Mouse (Mus musculus) midbrain, embryonic 10.5 days (tissue): ENCODE measurements around the gene Cmtr2. TPM values are rescaled to one million over a fixed set of nuclear protein-coding genes. Genes with fewer than 3 reads are reported as not detected.

Experiments used
- DNase-seq: peaks from one replicate; pipeline ENCODE4 v3.0.0-alpha.2; 2017; ENCODE audit warnings: low spot score
- H3K27ac ChIP-seq: fragments of 300-500 bp; sonication (generic); replicated peaks from 2 replicates; pipeline ENCODE4 v1.5.1; 2016; ENCODE audit warnings: mild to moderate bottlenecking
- H3K27me3 ChIP-seq: fragments of 300-500 bp; sonication (generic); 2 replicates; pipeline ENCODE4 v1.6.1; 2016; ENCODE audit warnings: low read depth, mild to moderate bottlenecking; ENCODE audit not compliant: poor library complexity, severe bottlenecking
- H3K36me3 ChIP-seq: fragments of 300-500 bp; sonication (generic); 2 replicates; pipeline ENCODE4 v1.6.1; 2016; ENCODE audit warnings: mild to moderate bottlenecking, moderate library complexity
- H3K4me1 ChIP-seq: fragments of 300-500 bp; sonication (generic); 2 replicates; pipeline ENCODE4 v1.6.1; 2016
- H3K4me3 ChIP-seq: fragments of 300-500 bp; sonication (generic); 2 replicates; pipeline ENCODE4 v1.5.1; 2016; ENCODE audit warnings: mild to moderate bottlenecking, moderate library complexity
- H3K9me3 ChIP-seq: fragments of 300-500 bp; sonication (generic); replicated peaks from 2 replicates; pipeline ENCODE4 v1.6.1; 2016; ENCODE audit warnings: mild to moderate bottlenecking
- WGBS: fragments of 180-500 bp; shearing (Covaris S2); methylation state at CpG from one replicate; pipeline ENCODE4 v1.1.7; 2016; 5-methylcytosine and 5-hydroxymethylcytosine counted together
- polyA plus RNA-seq: library from polyadenylated mRNA; unstranded; fragments of >200 nt; fragmentation: Nextera tagmentation; extraction: Ambion mirVana; gene quantifications from 2 replicates; pipeline ENCODE4 v1.2.1, GENCODE M21; 2016

The Cmtr2 gene
- polyA plus RNA-seq, 1 experiment from 2014 or later = 12.4 TPM

DNA sequence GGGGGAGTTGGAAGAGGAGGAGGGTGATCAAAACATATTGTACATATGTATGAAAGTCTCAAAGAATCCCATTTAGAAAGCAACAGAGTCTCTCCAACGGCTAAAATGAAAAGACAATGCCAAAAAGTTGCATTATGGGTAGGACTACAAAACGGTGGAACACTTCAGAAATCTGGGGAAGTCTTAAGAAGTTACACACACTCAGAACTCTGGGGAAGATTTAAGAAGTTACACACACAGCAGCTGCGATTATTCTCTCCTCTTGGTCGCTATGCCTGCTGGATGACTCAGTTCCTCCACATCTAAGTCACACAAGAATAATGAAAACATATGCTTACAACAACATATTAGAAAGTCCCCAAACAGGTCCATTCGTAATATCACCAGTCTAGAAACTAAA, 788 bp downstream of the Cmtr2 start:
- Histone ChIP-seq H3K9me3 (no peaks in the 10 kb centered on the region), H3K36me3 (peaks cover 12% of the 10 kb centered on the region), H3K27ac (no peak overlapping the region), H3K4me1 (peaks cover 22% of the 10 kb centered on the region), H3K4me3 (no peak overlapping the region), H3K27me3 (no peaks in the 10 kb centered on the region)
- WGBS = 83% methylated on average over 5 of the region's 5 CpGs
- no peak for DNase-seq

DNA sequence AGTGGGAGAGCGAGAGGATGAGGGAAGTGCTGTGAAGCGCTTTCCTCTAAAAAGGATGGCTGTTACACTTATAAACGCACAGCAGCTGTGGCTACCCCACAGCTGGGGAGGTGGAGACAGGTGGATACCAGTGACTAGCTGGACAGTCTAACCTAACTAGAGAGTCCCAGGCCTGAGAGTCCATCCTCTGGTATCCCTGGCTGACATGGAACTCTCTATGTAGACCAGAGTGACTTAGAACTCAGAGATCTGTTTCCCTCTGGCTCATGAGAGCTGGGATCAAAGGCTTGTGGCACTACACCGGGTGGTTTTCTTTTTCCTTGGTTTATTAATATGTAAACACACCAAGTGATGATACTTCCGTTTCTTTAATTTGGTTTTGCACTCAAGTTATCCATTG, 1.7 kb downstream of the Cmtr2 start:
- Histone ChIP-seq H3K36me3 (peaks cover 22% of the 10 kb centered on the region), H3K4me1 (peaks cover 22% of the 10 kb centered on the region), H3K27me3 (no peaks in the 10 kb centered on the region), H3K4me3 (peak overlapping the region; percentile 71), H3K9me3 (no peaks in the 10 kb centered on the region), H3K27ac (peak overlapping the region; percentile 83)
- WGBS = 31% methylated on average over 5 of the region's 5 CpGs
- peak; percentile 13 for DNase-seq

- Histone ChIP-seq H3K27me3 (no peaks in the 10 kb centered on the region), H3K4me1 (peaks cover 22% of the 10 kb centered on the region), H3K27ac (peak overlapping the region; percentile 83), H3K9me3 (no peaks in the 10 kb centered on the region), H3K4me3 (peak overlapping the region; percentile 71), H3K36me3 (peaks cover 27% of the 10 kb centered on the region)
- under 1% methylated on average over 43 of the region's 43 CpGs for WGBS
- peak; percentile 100 for DNase-seq
Measured at GRCm38 (mm10) chr8:110217681-110218131, 2.2 kb downstream of the Cmtr2 start.

DNA sequence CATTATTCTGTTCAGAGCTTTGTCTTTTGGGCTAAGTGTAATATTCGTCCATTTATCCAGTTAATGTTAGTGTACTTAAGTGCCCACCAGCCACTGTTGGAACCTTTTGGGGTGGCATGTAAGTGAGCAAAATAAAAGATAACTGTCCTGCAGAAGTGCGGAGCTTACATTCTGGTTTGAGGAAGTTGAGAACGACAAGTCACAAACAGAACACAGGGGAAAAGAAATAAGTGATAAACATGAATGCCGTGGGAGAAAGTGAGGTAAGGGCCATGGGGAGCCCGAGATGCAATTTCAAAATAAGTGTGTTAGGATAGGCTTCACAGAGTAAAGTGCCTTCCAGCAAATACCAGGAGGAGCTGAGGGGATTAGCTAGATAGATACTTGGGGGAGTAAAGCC, 3.0 kb downstream of the Cmtr2 start:
- Histone ChIP-seq H3K36me3 (peaks cover 35% of the 10 kb centered on the region), H3K4me1 (peaks cover 22% of the 10 kb centered on the region), H3K4me3 (peak overlapping the region; percentile 71), H3K9me3 (no peaks in the 10 kb centered on the region), H3K27me3 (no peaks in the 10 kb centered on the region), H3K27ac (no peak overlapping the region)
- DNase-seq = no peak
- 76% methylated on average over 5 of the region's 5 CpGs for WGBS

- peaks cover 22% of the 10 kb centered on the region for H3K4me1 ChIP-seq
- H3K27me3 ChIP-seq = no peaks in the 10 kb centered on the region
- no peak overlapping the region for H3K27ac ChIP-seq
- WGBS = 95% methylated on average over 14 of the region's 14 CpGs
- 0 out of 2 replicates have a peak, but pooled peaks cover 3% of the 10 kb centered on the region for H3K9me3 ChIP-seq
- DNase-seq = no peak
- no peak overlapping the region for H3K4me3 ChIP-seq
- H3K36me3 ChIP-seq = peaks cover 55% of the 10 kb centered on the region
Measured at GRCm38 (mm10) chr8:110220936-110221335, 5.5 kb downstream of the Cmtr2 start.

- H3K27me3 ChIP-seq = no peaks in the 10 kb centered on the region
- no peak for DNase-seq
- H3K9me3 ChIP-seq = 0 out of 2 replicates have a peak, but pooled peaks cover 4% of the 10 kb centered on the region
- H3K27ac ChIP-seq = no peak overlapping the region
- H3K4me1 ChIP-seq = no peaks in the 10 kb centered on the region
- H3K36me3 ChIP-seq = peaks cover 2% of the 10 kb centered on the region
- WGBS = 92% methylated on average over 6 of the region's 6 CpGs
- H3K4me3 ChIP-seq = no peak overlapping the region
Measured at GRCm38 (mm10) chr8:110230803-110231202, 15.3 kb downstream of the Cmtr2 start.

DNA sequence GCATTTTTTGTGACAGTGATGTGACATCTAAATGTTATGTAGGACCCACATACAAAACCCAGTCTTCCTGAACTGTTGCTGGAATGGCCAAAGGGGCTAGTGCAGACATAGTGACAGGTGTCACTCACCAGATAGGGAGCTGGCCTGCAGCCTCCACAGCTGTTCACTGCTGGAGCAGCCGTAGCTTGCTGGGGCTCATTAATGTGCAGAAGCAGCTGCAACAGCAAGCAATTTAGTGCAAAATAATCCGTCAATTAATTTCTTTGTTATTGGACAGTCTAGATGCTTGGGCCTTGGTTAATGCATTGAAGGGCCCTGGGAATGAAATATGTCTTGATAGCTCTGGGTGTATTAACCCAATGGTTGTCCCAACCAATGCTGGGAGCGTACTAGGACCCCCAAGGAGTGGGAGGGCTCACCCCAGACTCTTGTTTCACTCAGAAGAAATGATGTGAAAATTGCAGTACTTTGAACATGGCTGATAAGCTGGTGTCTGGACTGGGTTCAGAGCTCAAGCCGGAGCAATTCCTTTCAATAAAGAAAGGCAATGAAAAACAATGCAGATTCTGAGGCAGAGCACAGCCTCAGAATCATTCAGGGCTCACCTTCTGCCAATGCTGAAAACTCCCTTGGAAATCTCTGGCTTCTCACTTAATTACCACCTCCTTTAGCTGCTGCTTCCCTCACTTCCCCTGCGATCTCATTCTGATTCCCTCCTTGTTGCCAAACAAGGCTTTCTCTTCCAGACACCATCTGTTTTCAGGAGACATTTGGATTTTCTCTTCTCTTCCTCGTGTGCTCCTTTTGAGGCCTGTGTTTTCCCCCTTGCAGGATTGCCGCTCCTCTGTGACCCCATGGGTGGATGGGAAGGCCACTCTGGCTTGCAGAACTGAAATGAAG, 27.1 kb downstream of the Cmtr2 start:
- no peaks in the 10 kb centered on the region for H3K9me3 ChIP-seq
- H3K27me3 ChIP-seq = no peaks in the 10 kb centered on the region
- no peak overlapping the region for H3K27ac ChIP-seq
- H3K4me3 ChIP-seq = no peak overlapping the region
- no peak for DNase-seq
- WGBS = 68% methylated on average over 7 of the region's 7 CpGs
- H3K4me1 ChIP-seq = peaks cover 11% of the 10 kb centered on the region; the same call in 1 of the 2 replicates
- H3K36me3 ChIP-seq = no peaks in the 10 kb centered on the region

DNA sequence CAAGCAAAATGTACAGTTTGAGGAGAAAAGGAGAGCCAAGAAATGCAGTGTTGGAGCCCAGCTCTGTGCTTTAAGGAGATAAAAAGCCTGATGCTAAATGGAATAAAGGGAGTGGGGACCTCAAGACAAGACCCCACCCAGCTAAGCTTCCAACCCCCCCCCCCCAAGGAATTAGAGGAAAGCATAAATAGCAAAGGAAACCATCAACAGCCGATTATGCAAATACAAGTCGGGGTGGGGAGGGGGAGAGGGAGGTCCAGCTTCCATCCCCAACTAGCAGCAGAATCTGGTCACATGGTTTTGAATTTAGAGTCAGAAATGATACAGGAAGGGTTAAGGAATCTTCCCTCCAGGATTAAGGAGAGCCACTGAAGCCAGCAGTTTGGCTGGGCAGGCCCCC, 29.1 kb downstream of the Cmtr2 start:
- H3K27ac ChIP-seq = no peak overlapping the region
- no peak overlapping the region for H3K4me3 ChIP-seq
- H3K9me3 ChIP-seq = no peaks in the 10 kb centered on the region
- peaks cover 11% of the 10 kb centered on the region; the same call in 1 of the 2 replicates for H3K4me1 ChIP-seq
- no peaks in the 10 kb centered on the region for H3K36me3 ChIP-seq
- 64% methylated on average over 2 of the region's 2 CpGs for WGBS
- no peak for DNase-seq
- H3K27me3 ChIP-seq = no peaks in the 10 kb centered on the region

DNA sequence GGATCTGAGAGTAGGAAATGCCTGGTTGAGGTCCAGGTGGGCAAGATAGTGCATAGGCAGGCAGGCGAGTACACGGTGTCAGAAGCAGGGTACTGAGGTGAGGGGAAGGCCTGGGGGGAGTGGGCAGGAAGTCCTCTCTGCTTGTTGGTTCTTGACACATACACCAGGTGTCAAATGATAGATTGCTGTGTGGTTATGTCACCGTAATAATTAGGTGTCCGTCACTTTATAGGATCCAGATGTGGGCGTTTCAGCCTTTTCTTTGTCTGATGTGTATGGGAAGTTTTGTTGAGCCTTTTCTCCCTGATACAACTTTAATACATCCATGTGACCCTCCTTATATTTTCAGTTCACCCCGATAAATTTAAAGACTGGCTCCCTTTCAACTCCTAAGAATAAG, 31.8 kb downstream of the Cmtr2 start:
- Histone ChIP-seq H3K27ac (no peak overlapping the region), H3K36me3 (no peaks in the 10 kb centered on the region), H3K27me3 (no peaks in the 10 kb centered on the region), H3K9me3 (no peaks in the 10 kb centered on the region), H3K4me1 (peaks cover 11% of the 10 kb centered on the region; the same call in 1 of the 2 replicates), H3K4me3 (no peak overlapping the region)
- 82% methylated on average over 6 of the region's 6 CpGs for WGBS
- DNase-seq = no peak

- 92% methylated on average over 4 of the region's 4 CpGs for WGBS
- Histone ChIP-seq H3K27me3 (no peaks in the 10 kb centered on the region), H3K4me3 (no peak overlapping the region), H3K9me3 (no peaks in the 10 kb centered on the region), H3K4me1 (no peaks in the 10 kb centered on the region), H3K27ac (no peak overlapping the region), H3K36me3 (no peaks in the 10 kb centered on the region)
- no peak for DNase-seq
Measured at GRCm38 (mm10) chr8:110253986-110254385, 38.5 kb downstream of the Cmtr2 start.

- peaks cover 12% of the 10 kb centered on the region for H3K4me1 ChIP-seq
- 78% methylated on average over 11 of the region's 11 CpGs for WGBS
- no peak for DNase-seq
- no peaks in the 10 kb centered on the region for H3K9me3 ChIP-seq
- H3K27me3 ChIP-seq = no peaks in the 10 kb centered on the region; the same call in 1 of the 2 replicates
- H3K4me3 ChIP-seq = no peak overlapping the region
- H3K27ac ChIP-seq = no peak overlapping the region
- H3K36me3 ChIP-seq = no peaks in the 10 kb centered on the region
Measured at GRCm38 (mm10) chr8:110265796-110266305, 50.4 kb downstream of the Cmtr2 start.

- 1% methylated on average over 15 of the region's 15 CpGs for WGBS
- peak within 1 kb of the TSS; percentile 63 for H3K4me3 ChIP-seq
- H3K27ac ChIP-seq = peak within 1 kb of the TSS; percentile 77
- no peaks in the 10 kb centered on the region for H3K9me3 ChIP-seq
- H3K36me3 ChIP-seq = no peaks in the 10 kb centered on the region
- DNase-seq = peak; percentile 92
- H3K27me3 ChIP-seq = no peaks in the 10 kb centered on the region; the same call in 1 of the 2 replicates
- peaks cover 12% of the 10 kb centered on the region for H3K4me1 ChIP-seq
Measured at GRCm38 (mm10) chr8:110266741-110267140, 51.3 kb downstream of the Cmtr2 start, which contains the start of gene Hydin. Hydin (plus strand) TSS chr8:110266977.

- DNase-seq = no peak
- Histone ChIP-seq H3K4me1 (peaks cover 12% of the 10 kb centered on the region), H3K27ac (peak overlapping the region; percentile 77), H3K36me3 (no peaks in the 10 kb centered on the region), H3K9me3 (no peaks in the 10 kb centered on the region), H3K4me3 (peak overlapping the region; percentile 63), H3K27me3 (no peaks in the 10 kb centered on the region; the same call in 1 of the 2 replicates)
- WGBS = 13% methylated on average over 12 of the region's 12 CpGs
Measured at GRCm38 (mm10) chr8:110267268-110267667, 51.8 kb downstream of the Cmtr2 start.
